Mouse (Mus musculus) layer of hippocampus, adult 9-11 months (tissue): Measurements from ENCODE around the gene Satb1.

ENCODE experiments used
- DNase-seq: peaks from one replicate; pipeline ENCODE4 v3.0.0; 2022

The Satb1 gene

DNA sequence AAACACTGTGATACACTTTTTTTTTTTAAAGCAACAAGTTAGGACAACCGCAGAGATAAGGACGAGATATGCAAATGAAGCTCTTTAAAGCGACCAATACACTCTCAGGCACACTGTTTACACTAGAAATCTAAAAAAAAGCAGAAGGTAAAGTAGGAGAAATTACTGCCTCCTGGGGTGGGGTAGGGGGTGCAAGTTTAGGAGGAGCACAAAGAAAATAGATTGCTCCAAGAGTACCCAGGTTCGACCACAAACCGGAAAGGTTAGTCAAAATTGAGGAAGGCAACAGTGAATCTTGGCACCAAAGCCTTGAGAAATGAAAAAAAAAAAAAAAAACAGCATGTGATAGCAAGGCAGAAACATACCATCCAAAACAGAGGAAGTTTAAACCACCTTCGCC, 18.8 kb downstream of the Satb1 start:
- no peak for DNase-seq

DNA sequence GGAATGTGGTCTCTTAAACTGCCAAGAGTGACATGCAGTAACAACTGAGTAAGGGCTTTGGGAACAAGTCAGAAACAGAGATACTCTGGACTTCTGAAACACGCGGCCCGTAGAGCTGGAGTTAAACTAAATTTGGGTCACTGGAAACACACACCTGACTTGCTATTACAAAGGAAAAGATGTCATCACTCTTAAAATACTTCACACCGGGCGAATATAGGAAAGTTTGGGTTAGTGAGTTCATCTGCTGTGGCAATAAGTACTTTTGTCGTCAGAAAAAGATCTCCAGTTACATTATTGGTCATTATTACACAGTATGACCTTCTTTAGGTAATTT, 19.3 kb downstream of the Satb1 start:
- no peak for DNase-seq

DNA sequence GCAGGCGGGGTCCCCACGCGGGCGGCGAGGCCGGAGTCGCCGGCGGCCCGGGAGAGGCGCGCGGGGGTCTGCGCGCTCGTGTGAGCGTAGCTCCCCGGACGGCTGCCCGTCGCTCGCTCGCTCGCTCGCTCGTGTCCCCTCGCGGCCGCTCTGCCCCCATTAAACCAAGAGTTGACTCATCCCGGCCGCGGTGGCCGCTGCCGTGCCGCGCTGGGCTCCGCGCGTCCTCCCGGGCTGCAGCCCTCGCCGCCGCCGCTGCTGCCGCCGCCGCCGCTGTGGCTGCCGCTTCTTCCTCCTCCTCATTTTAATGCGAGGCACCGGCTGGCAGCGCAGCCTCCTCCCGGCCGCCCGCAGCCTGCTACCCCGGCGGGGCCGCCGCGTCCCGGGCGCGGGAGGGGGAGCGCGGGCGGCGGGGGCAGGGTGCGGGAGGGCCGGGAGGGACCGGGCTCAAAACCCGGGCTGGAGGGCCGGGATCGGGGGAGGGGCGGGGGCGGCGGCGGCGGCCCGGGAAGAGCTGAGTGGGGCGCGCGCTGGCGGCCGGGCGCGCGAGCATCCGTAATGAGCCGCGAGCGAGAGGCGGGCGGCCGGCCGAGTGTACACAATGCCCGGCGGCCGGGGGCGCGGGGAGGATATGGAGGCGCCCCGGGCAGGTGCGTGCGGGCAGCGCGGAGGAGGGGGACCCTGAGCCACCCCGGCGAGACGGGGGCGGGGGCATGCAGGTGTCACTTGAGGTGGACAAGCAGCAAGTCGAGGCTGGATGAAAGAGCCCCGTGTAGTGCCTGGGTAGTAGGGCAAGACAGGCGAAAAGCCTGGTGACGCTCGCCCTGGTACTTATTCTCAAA, 19.9 kb downstream of the Satb1 start:
- peak; percentile 35 for DNase-seq

DNA sequence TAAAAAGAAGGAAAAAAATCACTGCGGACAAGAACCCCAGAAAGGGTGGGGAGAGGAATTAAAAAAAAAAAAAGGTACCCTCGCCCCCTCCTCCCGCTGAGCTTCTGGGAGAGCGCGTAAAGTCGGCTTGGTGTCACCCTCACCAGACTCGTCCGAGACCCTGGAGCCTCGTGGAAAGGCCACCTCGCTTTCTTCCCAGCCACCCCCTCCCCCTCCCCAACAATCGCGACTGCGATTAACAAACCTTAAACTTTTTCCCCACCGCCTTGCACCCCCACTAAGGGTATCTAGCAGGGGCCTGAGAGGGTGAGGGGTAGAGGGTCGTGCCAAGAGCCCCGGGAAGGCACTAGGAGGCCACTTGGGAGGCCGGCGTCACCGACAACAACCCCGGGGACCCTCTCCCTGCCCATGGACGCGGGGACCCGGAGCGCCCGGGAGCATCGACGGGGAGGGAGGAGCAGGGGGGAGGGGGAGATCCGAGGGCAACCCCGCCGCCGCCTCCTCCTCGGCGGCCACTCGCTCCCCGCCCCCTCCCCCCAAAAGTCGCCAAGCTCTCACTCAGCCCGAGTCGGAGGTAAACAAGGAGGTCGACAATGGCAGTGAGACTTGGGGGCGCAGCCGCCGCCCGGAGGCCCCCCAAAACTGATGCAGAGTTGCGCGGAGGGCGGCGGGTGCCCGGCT, 20.7 kb downstream of the Satb1 start:
- no peak for DNase-seq

DNA sequence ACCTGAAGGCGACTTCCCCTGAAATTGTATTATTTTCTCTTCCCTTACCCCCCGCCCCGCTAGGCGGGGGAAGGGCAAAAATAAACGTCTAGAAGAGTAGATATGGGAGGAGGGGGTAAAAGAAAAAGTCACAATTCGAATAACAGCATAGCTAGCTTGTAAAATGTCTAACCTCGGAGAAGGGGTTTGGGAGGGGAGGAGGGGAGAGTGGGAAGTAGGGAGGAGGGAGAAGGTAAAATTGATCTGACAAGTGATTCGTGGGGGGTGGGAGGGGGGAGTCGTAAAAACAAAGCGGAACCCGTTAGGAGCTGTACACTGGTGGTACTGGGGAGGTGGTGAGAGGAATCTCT, 21.2 kb downstream of the Satb1 start:
- DNase-seq: no peak

DNA sequence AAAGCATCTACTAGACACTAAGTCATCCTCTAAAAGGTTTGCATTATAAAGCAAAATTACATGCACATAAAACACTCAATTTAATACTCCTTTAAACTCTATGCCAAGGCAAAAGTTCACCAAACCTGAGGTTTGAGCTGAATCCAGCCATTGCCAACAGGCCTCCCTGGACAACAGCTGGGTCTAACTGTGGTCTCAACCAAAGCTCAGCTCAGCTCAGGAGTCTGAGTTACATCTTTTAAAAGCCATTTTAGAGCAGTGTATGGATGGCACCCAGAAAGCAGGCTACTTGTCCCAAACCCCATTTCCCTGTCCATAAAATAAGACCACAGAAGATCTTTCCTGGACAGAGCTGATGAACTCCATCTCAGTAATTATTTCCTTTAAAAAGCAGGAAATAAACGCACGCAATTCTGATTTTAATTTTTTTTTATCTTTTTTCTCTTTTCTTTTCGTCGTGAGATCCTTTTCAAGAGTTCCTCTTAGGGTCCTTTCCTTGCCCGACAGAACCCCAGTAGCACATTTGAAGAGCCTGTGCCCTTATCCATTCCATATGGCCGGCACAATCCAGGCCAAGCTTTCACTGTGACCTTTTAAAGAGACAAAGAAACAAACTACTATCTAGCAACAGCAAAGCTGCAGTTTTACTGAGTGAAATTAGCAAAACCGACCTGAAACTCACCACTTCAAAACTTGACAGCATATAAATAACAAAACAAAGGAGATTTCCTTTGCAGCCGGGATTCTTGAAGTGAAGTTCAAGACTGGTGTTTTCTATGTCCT, 21.8 kb downstream of the Satb1 start:
- no peak for DNase-seq

DNA sequence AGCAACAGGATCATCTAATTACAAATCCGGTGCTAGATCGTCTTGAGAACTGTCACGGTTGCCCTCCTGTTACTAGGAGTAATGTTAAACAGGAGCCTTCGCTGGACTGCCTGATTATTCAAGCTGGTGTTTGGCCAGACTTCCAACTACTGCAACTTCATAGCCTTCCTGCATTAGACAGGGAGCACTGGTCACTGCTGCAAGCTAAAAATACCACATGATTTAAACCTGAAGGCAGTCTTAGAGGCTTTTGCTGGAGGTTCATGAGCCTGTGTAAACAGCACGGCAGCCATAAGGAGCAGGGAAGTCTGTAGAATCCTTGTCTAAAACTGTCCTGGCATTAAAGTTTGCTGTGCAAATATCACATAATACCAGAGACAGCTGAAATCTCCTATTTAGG, 25.7 kb downstream of the Satb1 start:
- no peak for DNase-seq

DNA sequence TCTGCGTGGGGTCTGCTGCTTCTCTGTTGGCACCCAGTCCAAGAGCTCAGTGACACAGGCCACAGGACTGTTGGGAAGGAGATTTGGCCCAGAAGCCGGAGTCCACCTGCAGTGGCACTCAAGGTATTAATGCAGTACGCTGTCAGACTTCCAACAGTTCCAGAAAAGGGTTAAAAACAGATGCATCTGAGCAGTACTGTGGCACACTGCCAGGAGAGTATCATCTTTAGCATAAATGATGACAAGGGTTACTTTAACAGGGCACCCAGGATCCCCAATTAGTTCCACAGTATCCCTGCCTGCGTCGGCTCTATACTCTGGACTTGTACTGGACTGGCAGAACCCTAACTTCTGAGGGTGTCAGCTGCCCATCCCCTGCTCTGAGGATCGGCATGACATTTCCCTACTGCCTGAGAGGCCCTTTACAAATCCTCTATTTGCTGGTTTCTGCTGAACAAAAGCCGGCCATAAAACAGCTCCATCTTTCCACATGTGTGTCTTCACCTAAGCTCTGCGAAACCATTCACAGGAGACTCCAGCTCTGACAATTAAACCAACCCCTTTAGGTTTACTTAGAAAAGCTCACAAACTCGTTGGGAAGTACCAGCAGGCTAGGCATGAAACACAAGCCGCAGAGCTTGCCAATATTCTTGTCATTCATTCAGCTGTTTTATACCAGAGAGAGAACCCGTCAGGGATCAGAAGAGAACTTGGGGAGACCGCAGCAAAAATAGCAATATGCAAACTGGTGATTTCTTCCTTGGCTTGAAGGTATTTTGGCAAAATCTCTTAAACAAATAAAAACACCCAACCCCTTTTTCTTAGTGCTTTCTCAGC, 26.7 kb downstream of the Satb1 start:
- no peak for DNase-seq

DNA sequence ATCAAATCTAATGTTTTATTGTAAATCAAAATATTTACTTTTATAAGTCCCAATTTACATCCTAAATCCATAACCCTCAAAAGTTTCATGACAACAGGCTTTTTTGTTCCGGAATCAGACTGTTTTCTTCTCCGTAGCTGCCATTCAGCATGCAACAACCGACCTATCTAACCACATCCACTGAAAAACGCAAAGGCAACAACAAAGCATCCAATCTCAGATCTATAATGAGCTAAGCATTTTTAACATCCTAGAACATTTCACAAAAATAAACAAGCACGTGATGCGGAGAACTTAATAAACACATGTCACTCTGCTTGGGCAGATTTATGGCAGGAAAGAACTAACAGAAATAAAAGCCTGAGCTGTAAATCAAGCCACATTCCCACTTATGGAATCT, 32.9 kb downstream of the Satb1 start:
- no peak for DNase-seq

DNA sequence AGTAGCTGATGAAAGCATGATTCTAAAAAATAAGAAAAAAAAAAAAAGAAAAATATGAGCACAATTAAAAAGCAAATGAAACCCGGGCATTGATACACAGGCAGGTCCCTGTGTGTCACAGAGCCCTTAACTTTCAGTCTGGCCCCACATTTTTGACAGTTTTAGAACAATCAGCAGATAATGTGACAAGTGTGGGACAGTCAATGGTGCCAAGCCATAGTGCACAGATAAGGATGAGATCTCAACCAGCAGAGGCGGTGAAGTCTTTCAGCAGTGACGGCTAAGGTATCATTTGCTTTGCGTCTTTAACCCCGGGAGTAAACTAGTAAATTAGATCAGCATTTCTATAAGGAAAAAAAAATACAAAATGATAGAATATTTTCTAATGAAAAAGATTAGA, 36.6 kb downstream of the Satb1 start:
- DNase-seq: no peak

DNA sequence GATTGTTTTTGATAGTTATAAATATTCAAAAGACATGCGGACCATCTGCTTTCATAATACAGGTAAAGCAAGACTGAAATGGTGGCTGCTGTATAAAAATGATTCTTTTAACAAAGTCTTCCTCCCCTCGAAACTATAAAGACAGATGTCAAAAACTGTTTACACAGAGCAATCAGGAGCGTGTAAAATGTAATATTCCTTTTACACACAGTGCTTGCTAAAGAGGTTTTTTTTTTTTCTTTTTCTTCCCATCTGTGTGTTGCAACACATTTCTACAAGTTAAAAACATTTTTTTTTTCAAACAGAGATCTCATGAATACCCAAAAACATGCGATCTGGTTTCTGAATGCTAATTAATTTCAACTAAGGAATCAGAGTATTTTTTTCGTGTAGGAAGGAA, 41.9 kb downstream of the Satb1 start:
- DNase-seq: no peak

DNA sequence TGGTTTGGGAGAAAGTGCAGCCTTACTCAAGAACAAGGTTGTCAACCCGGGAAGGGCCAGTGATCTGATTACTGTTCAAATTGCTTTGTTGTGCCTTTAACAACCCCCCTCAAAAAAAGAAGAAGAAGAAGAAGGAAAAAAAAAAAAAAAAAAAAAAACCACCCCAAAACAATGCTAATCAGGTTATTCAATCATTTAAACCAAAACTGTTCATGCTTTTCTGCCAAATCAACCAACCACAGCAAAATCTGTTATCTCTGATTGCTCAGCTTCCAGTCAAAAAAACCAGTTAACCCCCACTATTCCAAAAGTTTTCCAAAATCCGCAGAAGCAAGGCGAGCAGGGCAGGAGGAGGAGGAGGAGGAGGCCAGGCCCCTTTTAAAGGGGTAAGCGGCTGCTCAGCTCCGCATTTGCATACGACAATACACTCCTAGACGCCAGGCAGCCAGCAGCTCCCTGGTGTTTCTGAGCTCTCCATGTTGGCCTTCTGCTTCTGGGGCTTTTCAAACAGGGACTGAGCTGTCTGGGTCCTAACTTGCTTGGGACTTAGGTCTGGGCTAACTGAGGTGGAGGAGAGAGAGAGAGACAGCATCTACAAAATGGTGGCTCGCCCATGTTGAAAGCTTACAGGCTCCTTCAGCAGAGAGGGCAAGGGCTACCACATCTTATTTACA, 42.6 kb downstream of the Satb1 start:
- DNase-seq: no peak

DNA sequence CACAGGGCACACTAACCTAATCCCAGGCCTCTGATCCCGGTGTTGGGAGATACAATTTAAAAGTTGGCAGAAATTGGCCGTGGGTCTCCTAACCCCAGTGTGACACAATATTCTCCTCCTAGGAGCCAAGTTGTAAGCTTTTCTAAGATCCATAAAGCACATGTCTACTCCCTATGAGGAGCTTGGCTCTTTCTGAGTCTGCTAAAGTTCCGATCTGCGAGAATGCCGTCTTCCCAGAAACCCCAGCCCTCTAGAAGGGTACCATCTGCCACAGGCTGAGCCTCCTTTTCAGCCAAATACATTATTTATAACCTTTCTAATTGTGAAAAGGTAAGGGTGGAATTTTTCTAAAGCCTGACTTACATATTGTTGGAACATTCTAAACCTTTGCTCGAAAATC, 43.3 kb downstream of the Satb1 start:
- no peak for DNase-seq

DNA sequence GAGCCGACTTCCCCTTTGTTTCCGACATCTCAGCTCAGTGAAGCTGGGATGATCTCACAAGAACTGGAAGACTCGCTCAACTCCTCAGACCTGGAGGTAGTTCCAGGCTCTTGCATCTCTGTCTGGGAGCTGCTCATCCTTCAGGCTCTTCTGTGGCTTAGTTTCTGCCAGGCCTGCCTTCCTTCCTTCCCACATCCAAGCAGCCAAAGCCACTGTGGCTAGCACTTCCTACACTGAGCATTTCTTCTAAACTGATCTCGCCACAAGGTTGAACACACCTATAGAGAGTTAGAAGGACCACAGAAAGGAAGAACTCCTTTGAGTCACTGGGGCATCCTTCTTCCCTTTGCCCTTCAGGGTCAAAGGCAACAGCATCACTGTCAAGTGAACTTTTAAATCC, 44.0 kb downstream of the Satb1 start:
- no peak for DNase-seq

DNA sequence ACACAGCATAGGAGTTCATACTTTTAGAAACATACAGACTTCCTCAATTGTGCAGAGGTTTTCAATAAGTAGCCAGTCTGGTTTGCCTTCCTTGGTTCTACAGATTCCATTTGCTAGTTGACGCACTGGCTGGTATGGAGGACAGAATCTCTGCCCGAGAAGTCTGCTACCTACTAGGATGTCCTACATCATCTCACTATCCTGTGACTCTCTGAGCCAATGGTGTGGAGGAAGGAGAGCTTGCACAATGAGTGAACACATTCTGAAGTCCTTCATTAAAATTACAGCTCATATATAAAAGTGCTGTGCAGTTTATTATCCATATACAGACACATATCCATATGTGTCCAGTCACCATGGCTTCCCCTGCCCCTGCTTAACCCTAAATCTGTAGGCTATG, 45.1 kb downstream of the Satb1 start:
- no peak for DNase-seq

DNA sequence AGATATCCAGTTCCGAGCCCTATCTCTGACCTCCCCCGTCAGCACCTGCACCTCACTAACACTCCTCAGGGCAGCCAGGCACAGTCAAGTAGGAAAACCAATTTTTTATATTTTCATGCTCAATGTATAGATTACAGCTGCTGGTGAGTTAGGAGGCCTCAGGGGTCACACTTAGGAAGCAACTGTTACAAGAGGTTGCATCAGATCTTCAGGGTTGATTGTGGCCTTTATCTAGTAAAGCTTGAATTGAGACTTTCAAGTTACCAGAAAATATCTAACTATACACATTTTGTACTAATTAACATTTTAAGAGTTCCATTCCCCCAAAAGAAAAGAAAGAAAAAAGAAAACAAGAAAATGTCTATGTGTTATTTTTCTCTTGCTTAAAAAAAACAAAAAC, 47.0 kb downstream of the Satb1 start:
- DNase-seq: no peak

DNA sequence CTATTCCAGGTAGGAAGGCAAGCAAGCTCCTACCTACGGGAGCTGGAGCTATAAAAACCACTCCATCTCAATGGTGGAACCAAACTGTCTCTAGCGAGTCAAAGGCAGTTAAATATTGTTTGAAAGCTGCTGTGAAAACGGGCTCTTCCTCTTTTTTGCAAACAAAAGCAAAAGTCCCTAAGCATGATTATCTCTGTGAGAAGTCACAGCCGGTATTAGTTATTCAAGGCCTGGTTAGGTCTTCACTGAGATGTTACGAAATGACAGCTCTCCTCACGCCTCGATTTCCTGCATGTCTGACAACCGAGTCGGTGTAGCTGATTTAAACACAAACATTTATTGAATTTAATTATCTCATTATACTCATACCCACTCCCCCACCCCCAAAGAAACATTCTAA, 48.2 kb downstream of the Satb1 start:
- DNase-seq: no peak

DNA sequence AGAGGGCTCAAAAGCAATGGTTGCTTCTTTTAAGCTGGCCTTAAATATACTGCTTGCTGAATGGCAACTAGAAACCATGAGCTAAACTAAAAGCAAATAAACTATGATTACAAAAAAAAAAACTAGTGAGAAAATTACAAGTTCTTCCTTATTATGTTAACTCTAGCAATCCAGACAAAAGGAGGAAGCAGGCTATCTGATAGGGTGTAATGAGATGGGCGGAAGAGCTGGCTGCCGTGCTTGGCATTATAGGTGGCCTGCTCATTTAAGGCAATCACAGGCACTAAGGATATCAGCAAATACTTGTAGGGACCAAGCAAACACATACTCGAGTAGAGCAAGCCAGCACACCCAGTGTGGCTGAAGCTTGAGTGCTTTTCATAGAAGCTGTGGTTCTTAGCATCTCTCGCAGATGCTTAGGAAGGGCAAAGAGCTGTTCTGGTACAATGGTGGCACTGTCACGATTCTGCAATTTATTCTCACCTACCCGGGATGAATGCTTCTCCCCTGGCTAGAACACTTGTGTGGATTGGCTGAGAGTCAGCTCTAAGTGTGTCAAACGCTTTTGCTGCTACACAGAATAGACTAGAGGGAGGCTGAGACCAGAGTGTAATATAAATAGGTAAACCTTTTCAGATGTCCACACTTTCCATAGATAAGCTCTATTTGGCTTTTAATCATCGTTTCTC, 49.4 kb downstream of the Satb1 start:
- no peak for DNase-seq

DNA sequence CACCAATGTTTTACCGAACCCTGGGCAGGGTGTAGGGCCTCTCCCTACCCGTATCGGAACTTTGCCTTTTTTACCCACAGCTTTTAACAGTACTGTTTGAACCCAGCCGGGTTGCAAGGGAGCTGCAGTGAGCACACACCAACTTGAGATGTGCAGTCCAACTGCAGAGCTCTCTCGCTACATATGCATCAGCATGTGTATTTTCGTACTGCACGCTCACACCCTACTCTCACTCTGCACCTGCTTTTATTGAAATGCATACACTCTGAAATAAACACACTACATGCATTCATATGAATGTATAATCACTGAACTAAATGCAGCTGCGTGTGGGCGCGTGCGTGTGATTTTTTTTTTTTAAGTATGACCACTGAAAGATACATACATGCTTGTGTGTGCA, 53.1 kb downstream of the Satb1 start:
- no peak for DNase-seq

DNA sequence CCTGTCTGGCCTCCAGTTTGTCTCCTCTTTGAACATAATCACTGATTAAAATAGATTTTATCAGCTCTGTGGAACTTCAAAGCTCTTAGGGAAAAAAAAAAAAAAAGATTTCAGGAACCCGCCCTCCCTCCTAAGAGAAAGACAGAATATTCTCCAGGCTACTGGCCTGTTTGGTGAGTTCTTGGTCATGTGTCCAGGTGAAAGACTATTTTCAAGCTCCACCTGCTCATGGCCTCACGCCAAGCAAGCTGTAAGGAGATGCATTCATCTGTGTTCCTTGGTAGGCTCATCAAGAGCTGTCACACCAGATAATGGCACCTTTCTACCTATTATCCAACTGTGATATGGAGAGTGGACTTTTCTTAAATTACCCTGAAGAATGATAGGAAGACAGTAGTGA, 54.1 kb downstream of the Satb1 start:
- DNase-seq: no peak

DNA sequence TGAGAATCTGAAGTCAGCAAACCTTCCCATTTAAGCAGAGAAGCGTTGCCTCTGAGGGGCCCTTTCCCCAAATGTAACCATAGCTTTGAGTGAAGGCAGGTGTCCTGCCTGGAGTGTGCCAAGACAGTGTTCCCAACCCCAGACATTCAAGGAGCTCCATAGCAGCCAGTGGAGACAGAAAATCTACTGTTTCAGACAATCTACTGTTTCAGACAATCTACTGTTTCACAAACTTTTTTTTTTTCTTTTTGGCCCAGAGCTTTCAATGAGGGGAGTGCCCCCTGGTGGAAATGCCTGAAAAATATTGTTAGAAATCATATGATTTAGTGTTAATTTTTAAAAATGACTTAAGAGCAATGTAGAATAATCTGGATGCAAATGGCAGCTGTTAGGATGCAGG, 55.3 kb downstream of the Satb1 start:
- DNase-seq: no peak
